Mouse (Mus musculus): Measurements from ENCODE around the gene Tln1.

DNA sequence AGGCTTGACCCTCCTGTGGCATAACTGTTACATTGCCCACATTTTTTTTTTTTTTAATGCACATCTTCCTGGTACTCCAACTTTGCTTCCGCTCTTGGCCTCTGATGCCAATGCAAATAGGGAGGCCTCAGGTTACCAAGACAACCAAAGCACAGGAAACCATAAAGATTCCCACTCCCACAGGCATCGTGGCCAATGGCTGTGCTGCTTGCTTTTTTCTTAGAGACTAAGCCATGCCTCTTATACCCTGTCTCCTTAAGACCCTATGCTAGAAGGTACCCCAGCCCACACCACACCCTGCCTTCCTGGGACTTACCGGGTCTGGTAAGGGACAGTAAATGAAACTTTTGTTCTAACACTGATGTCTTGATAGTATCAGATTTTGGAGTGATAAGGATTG, 31.0 kb upstream of the Tln1 start:
- TF ChIP-seq CTCF (conservative IDR thresholded peaks at IDR 0.05; ENCODE audit: low read length) (no peak), NANOG (IDR thresholded peaks at IDR 0.05; ENCODE audit: borderline replicate concordance, low read length) (no peak)
